Mouse (Mus musculus): ENCODE measurements around the gene Grin2a. TPM values are rescaled to one million over a fixed set of nuclear protein-coding genes. Genes with fewer than 3 reads are reported as not detected.

The Grin2a gene
- total RNA-seq, 2 experiments from 2014 or later, result not detected

GRCm38 (mm10) chr16:9978173-9978572 is 17.2 kb downstream of the Grin2a start:
- intact Hi-C loops (cut with DNase I), result no loop called here

DNA sequence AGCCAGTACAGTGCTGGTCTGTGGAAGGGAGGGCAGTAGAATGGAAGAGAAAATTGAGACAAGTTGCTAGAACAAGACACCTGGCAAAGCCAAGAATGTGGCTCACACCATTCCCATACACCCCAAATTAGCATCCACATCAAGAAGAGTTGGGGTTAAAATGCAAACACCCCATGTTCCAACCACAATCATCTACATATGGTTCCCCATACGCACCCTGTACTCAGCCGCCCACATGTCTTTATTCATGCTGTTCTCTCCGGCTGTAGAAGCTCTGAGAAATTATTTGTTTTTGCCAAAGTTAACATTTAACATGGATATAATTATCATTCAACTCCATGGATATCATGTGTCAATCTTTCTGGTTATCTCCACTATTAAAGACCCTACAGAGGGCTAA is 22.7 kb downstream of the Grin2a start:
- DNase-seq, result no peak
- intact Hi-C loops (cut with DNase I), result no loop called here

More at GRCm38 (mm10) chr16:9978173-9978572, 17.2 kb downstream of the Grin2a start:
- DNase-seq, result no peak

GRCm38 (mm10) chr16:9964469-9964868 is 30.9 kb downstream of the Grin2a start:
- DNase-seq, result no peak
- intact Hi-C loops (cut with DNase I), result no loop called here

GRCm38 (mm10) chr16:9962482-9962881 is 32.9 kb downstream of the Grin2a start:
- intact Hi-C loops (cut with DNase I), result no loop called here
- no peak for DNase-seq

DNA sequence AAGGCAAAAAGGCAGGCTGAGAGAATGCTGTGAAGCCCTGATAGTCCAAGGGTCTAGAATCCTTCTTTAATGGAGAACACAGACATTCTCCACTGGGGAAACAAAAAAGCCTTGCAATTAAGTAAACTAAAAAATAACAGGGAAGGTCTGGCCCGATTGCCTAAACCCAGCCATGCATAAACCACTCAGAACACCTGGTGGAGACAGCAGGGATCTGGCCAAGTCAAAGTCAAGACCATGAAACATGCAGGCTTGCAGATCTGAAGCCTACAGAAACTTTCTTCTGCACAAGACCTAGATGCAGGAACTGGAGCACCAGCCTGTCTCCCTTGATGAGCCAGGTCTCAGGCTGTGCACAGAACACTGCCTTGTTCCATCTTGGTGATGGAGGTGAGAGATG is 36.0 kb downstream of the Grin2a start:
- intact Hi-C loops (cut with DNase I), result no loop called here
- no peak for DNase-seq

- DNase-seq, result no peak
- intact Hi-C loops (cut with DNase I), result no loop called here
These were observed 41.1 kb downstream of the Grin2a start for GRCm38 (mm10) chr16:9954266-9954665.

GRCm38 (mm10) chr16:9953396-9953831 is 41.9 kb downstream of the Grin2a start:
- intact Hi-C loops (cut with DNase I), result no loop called here
- no peak for DNase-seq

DNA sequence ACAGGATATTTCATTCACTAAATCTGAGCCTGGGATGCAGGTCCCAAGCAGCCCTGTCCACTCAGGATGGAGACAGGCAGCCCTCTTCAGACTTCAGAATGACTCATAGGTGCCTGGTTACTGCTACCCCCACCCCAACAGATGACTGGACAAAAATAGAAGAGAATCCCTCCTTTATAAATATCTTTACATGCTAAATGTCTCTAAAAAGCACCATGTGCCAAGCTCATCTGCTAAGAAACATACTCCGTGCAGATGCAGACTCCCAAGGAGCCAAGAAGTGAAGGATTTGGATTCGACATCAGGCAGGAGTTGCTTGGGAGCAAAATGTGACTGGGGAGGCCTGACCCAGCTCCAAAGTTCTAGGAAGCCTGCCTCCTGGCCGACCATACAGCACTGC is 46.1 kb downstream of the Grin2a start:
- intact Hi-C loops (cut with DNase I), result no loop called here
- no peak for DNase-seq

GRCm38 (mm10) chr16:9947430-9947829 is 47.9 kb downstream of the Grin2a start:
- intact Hi-C loops (cut with DNase I), result no loop called here
- DNase-seq, result no peak

GRCm38 (mm10) chr16:9944836-9945235 is 50.5 kb downstream of the Grin2a start:
- intact Hi-C loops (cut with DNase I), result no loop called here
- DNase-seq, result no peak

- intact Hi-C loops (cut with DNase I), result no loop called here
- DNase-seq, result no peak
These were observed 53.9 kb downstream of the Grin2a start for GRCm38 (mm10) chr16:9941306-9941930.

- intact Hi-C loops (cut with DNase I), result no loop called here
- DNase-seq, result no peak
These were observed 54.6 kb downstream of the Grin2a start for GRCm38 (mm10) chr16:9940716-9941115.

GRCm38 (mm10) chr16:9910672-9911071 is 84.7 kb downstream of the Grin2a start:
- DNase-seq, result no peak
- intact Hi-C loops (cut with DNase I), result no loop called here

DNA sequence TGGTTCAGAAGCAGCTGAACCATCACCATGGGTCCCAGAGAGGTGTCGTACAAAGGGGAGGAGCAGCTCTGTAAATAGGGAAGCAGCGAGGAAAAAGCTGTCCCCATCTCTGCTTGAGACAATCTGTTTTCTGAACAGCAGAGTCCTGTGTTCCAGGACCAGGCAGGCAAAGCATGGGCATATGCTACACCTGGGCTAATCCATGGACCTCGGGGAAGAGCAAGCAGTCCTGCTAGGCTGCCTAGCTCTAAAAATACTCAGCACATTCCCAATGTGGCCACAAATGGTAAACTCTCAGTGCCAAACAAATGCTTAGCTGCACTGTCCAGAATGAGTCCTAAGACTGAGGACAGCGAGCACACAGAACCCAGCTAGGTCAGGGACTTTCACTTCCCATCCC is 86.1 kb downstream of the Grin2a start:
- DNase-seq, result no peak
- intact Hi-C loops (cut with DNase I), result no loop called here

- no peak for DNase-seq
- intact Hi-C loops (cut with DNase I), result no loop called here
These were observed 90.9 kb downstream of the Grin2a start for GRCm38 (mm10) chr16:9904443-9904842.

DNA sequence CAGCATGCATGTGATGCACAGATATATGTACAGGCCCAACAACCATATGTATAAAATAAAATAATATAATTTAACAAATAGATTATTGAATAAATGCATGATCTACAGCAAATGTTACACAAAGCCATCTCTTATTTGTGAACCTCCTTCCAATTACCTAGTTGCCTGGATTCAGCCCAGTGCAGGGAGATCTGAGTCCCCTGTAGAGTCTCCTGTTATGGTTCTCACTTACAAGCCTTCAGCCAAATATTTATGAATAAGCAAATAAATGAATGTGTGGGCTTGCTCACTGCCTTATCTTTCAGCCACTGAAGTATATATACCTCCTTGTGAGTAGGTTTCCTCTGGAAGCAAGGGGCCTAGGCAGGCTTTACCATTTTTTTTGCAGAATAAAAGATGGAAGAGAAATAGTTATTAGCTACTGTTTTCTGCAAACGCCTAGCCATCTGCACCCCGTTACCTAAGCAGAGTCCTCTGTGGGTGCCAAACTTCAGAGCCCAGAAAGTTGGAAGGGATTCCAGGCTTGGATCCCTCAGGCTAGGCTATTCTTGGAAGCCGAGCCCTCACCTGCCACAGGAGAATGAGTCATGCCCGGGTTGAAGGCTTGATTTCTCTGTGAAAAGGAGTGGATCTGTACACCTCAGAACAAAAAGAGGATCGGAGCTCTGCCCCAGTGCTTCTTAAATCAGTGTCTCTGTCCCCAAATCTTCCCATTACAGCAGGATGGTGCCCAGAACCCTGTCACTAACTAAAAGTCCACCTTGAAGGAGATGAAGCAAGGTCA is 92.5 kb downstream of the Grin2a start:
- DNase-seq, result no peak
- intact Hi-C loops (cut with DNase I), result no loop called here

GRCm38 (mm10) chr16:9901433-9901832 is 93.9 kb downstream of the Grin2a start:
- DNase-seq, result no peak
- intact Hi-C loops (cut with DNase I), result no loop called here

DNA sequence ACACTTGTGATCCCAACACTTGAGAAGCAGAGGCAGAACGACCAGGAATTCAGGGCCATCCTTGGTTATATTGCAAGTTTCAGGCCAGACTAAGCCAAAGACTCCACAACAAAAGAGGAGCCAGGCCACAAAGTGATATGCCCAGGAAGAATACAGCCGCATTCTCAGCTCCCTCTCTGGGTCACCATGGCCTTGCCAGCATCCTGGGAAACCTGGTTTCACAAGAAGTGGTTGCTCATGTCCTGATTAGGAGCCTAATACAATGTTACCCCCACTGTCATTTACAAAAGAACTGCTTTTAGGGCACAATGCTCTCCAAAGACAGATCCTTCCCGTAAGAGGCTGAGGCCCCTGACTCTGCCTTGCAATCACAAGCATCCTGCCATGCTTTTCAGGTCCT is 94.4 kb downstream of the Grin2a start:
- DNase-seq, result no peak
- intact Hi-C loops (cut with DNase I), result no loop called here

DNA sequence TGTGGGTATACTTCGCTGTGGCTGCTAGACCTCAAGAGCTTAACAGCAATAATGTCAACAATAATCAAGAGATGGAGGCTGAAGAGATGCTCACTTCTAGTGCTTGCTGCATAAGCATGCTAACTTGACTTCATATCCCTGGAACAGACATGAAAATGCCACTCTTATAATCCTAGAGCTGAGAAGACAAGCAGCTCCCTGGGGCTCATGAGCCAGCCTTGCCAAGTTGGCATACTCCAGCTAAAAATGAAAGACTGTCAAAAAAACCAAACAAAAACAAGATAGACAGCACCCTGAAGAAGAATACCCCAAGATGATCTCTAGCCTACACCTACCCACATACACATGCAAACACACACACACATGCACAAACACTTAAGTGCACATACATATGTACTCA is 95.2 kb downstream of the Grin2a start:
- intact Hi-C loops (cut with DNase I), result no loop called here
- no peak for DNase-seq

DNA sequence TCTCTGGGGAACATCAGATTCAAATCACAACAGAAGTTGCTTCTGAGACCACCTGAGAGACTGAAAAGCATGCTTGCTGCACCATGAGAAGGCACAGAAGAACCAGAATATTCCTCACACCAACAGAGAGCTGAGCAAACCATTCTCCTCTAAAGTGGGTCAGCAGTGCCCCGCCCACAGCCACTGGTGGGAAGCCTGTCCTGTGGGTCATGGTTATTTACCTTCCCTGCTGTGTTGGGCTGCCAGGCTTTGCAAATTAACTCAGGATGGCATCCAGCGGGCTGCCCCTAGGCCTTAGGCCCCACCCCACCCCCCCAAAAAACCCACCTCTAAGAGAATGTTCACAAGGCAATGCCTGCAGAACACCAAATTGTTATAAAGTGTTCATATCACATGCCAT is 96.2 kb downstream of the Grin2a start:
- no peak for DNase-seq
- intact Hi-C loops (cut with DNase I), result no loop called here

DNA sequence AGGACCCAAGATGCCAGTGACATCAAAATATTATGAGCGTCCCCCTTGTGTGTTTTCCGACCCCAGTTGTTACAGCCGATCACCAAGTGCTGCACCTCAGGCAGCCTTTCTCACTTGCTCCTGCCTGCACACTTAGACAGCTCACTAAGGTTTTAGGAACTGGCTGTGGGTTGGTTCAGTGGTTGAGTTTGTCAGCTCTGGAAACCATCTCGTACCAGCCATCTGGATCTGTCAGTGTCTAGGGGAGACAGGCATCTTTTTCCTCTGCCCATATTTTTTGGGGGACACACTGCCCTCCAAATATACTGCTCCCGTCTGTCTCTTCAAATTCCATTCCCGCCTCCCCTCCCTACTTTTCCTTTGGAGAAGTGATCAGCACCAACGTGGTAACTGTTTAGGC is 99.8 kb downstream of the Grin2a start:
- intact Hi-C loops (cut with DNase I), result no loop called here
- DNase-seq, result no peak

DNA sequence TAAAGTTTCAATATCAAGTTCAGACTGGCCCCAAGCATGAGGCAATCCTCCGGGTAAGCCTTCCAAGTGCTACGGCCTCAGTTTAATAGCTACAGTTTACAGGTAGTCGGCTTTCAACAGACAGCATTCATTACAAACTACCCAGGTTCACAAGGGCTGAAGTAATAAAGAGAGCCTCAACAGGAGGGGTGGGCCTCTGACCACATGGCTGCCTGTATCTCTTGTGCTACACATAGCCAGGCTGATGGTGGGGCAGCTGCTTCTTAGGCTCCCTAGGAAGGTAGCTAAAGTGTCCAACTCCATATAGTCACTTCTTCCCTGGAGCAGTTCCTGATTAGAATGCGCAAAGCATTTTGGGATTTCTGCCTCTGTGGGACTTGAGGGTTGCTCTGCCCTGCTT is 109.2 kb downstream of the Grin2a start:
- intact Hi-C loops (cut with DNase I), result no loop called here
- DNase-seq, result no peak
